Mouse (Mus musculus): ENCODE data around the gene Pygl. TPM values are rescaled to one million over a fixed set of nuclear protein-coding genes. Genes with fewer than 3 reads are reported as not detected.
"Not testable (repeated sequence)": the region's sequence is repeated elsewhere in the genome, so short reads cannot be mapped to it uniquely, and the experiment has no call there.

Gene Pygl
- total RNA-seq, 2 experiments from 2014 or later: 2.2 to 3.1 TPM

GRCm38 (mm10) chr12:70169969-70170368 is 61.3 kb downstream of the Pygl start:
- DNase-seq (ENCODE audit: low spot score in 2 of 2): peak in 1 of 2 experiments; percentile 46
- intact Hi-C loops (cut with DNase I): no loop called here

DNA sequence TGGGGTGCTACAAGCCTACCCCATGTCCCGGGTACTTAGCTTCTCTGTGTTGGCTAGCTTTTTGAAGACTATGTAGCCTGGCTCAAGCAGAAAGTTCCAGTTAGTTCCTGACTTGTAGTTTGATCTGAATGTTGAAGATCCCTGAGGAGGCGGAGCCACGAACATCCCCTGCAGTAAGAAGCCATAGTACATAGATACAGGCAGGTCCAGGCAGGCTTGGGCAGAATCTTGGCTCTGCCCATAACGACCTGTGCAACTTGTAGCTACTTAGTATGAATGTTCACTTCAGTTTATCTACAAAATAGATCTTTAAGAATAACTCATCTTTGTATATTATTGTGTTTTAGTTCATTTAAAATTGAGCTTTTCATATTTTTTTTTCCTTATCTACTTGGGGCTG is 63.3 kb downstream of the Pygl start:
- intact Hi-C loops (cut with DNase I): no loop called here
- DNase-seq (ENCODE audit: low spot score in 2 of 2): no peak

- no peak for DNase-seq (ENCODE audit: low spot score in 2 of 2)
- intact Hi-C loops (cut with DNase I): no loop called here
These were observed 66.5 kb downstream of the Pygl start for GRCm38 (mm10) chr12:70164741-70165140.

GRCm38 (mm10) chr12:70161057-70161456 is 70.2 kb downstream of the Pygl start:
- DNase-seq (ENCODE audit: low spot score in 2 of 2): no peak
- intact Hi-C loops (cut with DNase I): no loop called here

- intact Hi-C loops (cut with DNase I): no loop called here
- DNase-seq (ENCODE audit: low spot score in 2 of 2): peak in 1 of 2 experiments; percentile 22
These were observed 73.8 kb downstream of the Pygl start for GRCm38 (mm10) chr12:70157292-70158066.

DNA sequence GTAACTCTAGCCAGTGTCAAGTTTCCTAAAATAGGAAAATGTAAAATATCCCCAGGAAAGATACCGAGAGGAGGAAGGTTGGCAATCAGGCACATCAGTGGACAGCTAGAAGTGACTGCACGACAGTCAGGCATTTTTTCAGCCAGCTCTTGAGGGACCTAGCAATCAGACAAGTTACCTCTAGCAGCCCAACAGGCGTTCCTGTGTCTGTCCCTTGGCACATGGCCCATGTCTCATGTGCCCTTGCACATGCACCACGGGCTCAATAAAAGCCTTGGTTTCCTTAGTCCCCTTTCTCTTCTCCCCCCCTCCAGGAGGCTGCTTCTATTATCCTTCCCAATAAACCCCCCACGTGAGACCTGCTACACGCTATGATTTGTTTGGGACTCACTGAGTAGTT is 75.1 kb downstream of the Pygl start:
- DNase-seq (ENCODE audit: low spot score in 2 of 2): no peak
- intact Hi-C loops (cut with DNase I): no loop called here

DNA sequence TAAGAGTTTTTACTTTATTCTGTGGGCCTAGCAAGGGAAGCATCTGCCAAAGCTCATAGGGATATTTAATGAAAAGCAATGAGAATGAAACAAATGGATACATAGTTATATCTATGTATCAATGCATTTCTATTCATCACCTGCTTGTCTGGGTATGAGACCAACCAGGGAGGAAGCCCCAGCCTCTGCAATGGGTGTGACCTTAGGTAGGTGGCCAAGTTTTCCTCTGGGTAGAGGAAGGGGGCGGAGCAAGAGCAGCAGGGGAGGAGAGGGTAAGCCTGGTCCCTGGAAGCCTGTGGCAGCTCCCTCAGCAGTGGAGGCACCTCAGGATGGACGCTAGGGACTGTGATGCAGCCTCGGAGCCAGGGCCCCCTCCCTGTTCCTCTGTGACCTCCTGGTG is 77.4 kb downstream of the Pygl start, which contains the start of gene Abhd12b:
Gene Abhd12b (plus strand): TSS at position 301 of the 400 bp plus-strand sequence.
- intact Hi-C loops (cut with DNase I): no loop called here
- no peak for DNase-seq (ENCODE audit: low spot score in 2 of 2)

- intact Hi-C loops (cut with DNase I): loop anchor here (5.0 kb wide), 1 partner anchor 86 kb away; no protein-coding TSS in a partner anchor
- DNase-seq (ENCODE audit: low spot score in 2 of 2): no peak
These were observed 82.5 kb downstream of the Pygl start for GRCm38 (mm10) chr12:70148631-70149265.

- intact Hi-C loops (cut with DNase I): loop anchor here (5.0 kb wide), 1 partner anchor 86 kb away; no protein-coding TSS in a partner anchor
These were observed 83.2 kb downstream of the Pygl start for GRCm38 (mm10) chr12:70147986-70148630.

DNA sequence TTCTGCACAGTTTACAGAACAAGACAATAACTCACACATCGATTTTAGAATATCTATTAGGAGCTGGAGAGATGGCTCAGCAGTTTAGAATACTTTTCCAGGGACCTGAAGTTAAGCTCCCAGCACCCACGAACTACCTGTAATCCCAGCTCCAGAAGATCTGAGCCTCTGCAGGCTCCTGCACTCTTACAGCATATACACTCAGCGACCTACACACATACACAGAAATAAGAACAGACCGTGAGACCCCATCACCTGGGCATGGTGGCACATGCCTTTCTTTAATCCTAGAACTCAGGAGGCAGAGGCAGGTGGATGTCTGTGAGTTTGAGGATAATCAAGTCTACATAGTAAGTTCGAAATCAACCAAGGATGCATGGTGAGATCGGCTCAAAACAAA is 85.7 kb downstream of the Pygl start:
- DNase-seq (ENCODE audit: low spot score in 2 of 2): no peak
- intact Hi-C loops (cut with DNase I): loop anchor here (5.0 kb wide), 1 partner anchor 83 kb away; no protein-coding TSS in a partner anchor

More at GRCm38 (mm10) chr12:70147986-70148630, 83.2 kb downstream of the Pygl start:
- DNase-seq (ENCODE audit: low spot score in 2 of 2): no peak

GRCm38 (mm10) chr12:70144637-70145448 is 86.4 kb downstream of the Pygl start:
- peak; percentile 62 to 64 for DNase-seq (ENCODE audit: low spot score in 2 of 2)
- intact Hi-C loops (cut with DNase I): loop anchor here (5.0 kb wide), 1 partner anchor 83 kb away; no protein-coding TSS in a partner anchor

GRCm38 (mm10) chr12:70144106-70144587 is 87.1 kb downstream of the Pygl start:
- DNase-seq (ENCODE audit: low spot score in 2 of 2); intact Hi-C loops (cut with DNase I): not testable (repeated sequence)

DNA sequence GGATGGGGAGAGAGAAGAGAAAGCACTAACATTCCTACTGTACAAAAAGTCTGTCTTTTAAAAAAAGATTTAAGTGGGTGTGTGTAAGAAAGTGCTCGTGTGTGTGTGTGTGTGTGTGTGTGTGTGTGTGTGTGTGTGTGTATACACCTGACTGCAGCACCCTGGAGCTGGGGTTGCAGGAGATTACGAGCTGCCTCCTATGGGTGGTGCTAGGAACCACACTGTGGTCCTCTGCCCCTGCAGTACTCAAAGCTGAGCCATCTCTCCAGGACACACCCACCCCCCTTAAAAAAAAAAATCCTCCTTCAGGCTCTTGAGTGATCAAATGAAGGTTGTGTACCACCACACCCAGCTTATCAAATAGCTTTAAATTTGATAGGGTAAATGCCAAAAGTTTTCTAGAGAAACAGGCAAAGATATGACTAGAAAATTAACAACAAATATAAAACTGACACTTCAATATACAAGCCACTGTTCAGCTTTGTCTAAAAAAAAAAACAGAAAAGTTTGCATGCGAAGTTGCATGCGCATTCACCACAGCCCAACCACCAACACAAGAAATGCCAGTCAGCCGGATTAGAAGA is 90.2 kb downstream of the Pygl start:
- intact Hi-C loops (cut with DNase I): no loop called here
- no peak for DNase-seq (ENCODE audit: low spot score in 2 of 2)

Other genes starting within 250 kb of the Pygl start
- 10 to 100 TPM; 19.3 to 22.3 TPM for gene Sav1, start 244.5 kb downstream of the Pygl start, total RNA-seq (2021)
- gene Nin, start 117.8 kb downstream of the Pygl start, total RNA-seq (2021): 10 to 100 TPM; 53.1 to 56.4 TPM
- not detected for gene Abhd12b, start 77.3 kb downstream of the Pygl start, total RNA-seq (2021)
- gene Trim9, start 116.1 kb upstream of the Pygl start, total RNA-seq (2021): 100 to 1,000 TPM; 413 to 444 TPM
- gene Tmx1, start 221.6 kb upstream of the Pygl start, total RNA-seq (2021): 10 to 100 TPM; 31.3 to 34.6 TPM

Data from left cerebral cortex, postnatal 25 days (tissue).